Mouse (Mus musculus): ENCODE results near the gene Pusl1.
A peak's percentile ranks its signal among the peaks of the same experiment; 100 is the strongest.

The Pusl1 gene

DNA sequence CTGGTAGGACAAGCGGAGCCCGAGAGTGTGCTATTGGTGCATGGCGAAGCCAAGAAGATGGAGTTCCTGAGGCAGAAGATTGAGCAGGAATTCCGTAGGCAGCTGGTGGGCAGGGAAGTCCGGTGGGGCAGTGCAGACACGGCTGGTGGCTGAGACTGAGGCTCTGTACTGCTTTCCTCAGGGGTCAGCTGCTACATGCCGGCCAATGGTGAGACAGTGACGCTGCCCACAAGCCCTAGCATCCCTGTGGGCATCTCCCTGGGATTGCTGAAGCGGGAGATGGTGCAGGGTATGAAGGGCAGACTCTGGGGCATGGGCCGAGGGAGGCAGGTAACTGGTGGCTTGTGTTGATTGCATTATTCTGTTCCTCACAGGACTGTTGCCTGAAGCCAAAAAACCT lies 3.9 kb downstream of the Pusl1 start:
- DNase-seq (ENCODE audit: extremely low spot score): no peak

GRCm38 (mm10) chr4:155886330-155886729 lies 5.3 kb downstream of the Pusl1 start:
- DNase-seq (ENCODE audit: extremely low spot score): no peak

DNA sequence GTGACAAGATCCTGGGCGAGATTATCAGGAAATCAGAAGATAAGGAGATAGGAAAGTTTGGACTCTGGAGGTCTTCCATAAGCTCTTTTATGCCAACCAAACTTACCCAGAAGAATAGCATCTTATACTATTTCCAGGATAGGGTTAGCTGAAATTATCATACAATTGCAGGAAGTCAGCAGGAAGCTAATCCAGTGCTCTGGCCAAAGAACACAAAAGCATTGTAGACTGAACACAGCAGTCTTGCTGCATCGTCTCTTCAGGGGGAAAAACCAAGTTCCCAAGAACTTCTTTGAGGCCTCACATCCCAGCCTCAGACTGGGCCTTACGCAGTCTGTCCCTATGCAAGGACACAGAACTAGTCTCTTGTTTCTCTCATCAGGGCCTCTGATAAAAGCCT lies 8.0 kb downstream of the Pusl1 start:
- DNase-seq (ENCODE audit: extremely low spot score): no peak

DNA sequence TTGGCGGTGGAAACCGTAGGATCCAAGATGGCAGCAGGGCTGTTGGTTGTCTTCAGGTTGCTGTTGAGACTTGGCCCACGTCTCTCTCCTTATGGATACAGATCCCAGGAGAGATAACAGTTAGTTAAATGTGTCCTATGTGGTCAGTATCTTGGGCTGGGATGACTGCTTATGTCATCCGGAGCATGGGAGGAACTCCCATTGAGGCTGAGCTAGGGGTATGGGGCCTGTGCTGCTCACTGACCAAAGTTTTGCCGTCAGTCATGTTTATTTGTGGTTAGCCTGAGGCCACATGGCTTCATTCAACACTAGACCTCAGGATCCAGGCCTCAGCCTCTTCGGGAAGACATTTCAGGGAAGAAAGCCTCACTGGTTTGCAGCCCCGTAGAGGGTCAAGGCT lies 20.2 kb downstream of the Pusl1 start:
- DNase-seq (ENCODE audit: extremely low spot score): no peak

DNA sequence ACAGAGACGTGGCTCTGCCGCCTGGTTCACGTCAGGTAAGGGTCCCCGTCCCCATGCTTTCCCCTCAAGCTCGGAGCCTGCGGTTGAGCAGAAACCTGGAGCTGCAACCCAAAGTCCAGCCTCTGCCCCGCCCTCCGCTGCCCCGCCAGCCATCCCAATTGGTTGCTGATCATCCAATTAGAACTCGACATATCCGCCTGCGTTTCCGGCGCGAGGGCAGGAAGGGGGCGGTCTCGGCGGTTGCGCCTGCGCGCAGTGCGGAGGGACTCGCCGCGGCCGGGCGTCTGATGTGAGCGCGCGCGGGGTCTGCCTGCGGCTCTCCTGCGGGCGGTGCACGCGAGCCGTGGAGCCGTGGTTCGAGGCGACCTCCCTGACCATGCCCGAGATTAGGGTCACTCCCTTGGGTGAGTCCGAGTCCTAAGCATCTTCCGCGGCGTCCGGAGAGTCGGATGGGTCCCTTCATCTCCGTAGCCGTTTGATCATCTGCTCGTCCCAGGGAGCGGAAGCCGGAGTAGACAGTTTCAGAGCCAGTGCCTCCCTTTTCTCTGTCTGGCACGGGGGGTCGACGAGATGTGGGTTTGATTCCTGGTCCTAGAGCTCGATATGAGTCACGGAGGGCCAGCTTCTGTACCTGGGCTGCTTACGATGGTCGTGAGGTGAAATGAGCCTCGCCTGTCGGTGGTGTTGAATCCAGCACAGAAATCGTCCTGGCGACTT lies 22.1 kb downstream of the Pusl1 start, which contains the start of the genes Cptp and Ints11:
Gene Cptp, minus strand, starts transcription at position 124 of the 717 bp plus-strand sequence.
Gene Ints11, plus strand, starts transcription at position 230 of the 717 bp plus-strand sequence.
- peak; percentile 96 for DNase-seq (ENCODE audit: extremely low spot score)

GRCm38 (mm10) chr4:155868614-155869298 lies 22.8 kb downstream of the Pusl1 start:
- no peak for DNase-seq (ENCODE audit: extremely low spot score)

DNA sequence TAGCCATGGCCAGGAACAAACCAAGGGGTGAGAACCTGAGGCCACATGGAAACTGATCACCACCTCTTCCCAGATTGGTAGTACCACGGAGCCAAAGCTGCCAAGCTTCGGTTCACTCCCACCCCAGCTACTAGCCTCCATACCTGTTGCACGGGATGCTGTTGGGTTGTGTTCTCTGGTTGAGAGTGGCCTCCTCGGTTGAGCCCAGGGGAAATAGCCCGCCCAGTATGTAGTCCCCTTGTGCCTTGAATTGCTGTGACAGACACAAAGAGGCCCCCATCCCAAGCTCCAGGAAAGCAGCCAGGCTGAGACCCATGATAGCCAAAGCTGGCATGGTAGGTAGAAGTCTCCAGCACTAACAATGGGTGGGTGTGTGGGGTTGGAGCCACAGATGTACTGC lies 28.6 kb downstream of the Pusl1 start, which contains the start of gene Tas1r3:
Gene Tas1r3, minus strand, starts transcription at position 362 of the 400 bp plus-strand sequence.
- DNase-seq (ENCODE audit: extremely low spot score): no peak

DNA sequence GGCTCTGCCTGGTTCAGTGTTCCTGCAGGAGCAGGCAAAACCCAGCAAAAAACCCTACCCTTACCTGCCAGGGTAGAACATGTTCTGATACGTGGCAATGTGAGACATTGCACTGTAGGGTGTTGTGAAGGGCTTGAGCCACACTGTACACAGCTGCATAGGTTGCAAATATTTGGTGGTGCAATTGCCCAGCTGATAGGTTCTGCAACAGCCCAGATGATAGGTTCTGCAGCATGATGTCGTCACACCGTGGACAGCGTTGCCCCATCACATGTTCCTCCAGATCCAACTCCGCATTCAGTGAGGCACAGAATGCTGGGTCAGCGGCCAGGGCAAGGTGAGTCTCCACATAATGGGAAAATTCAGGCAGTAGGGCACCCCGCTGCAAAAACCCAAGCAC lies 29.8 kb downstream of the Pusl1 start:
- DNase-seq (ENCODE audit: extremely low spot score): no peak

DNA sequence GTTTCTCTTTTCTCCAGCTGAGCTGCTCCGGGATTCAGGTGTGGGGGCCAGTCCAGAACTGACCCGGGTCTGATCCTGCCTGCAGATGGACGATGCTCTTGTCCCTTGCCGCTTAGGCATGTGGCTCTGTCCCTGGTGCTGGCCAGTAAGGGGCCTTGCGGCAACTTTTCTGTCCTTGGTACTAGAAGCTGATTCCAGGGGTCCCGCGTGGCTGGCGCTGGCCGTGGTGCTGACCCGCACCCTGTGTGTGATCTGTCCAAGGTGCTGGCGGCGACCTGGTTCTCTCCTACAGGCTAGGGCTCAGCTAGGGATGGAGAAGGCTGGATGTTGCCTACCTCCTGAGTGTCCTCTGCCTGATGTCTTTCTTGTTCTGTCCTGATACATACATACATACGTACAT lies 32.3 kb downstream of the Pusl1 start:
- peak; percentile 87 for DNase-seq (ENCODE audit: extremely low spot score)

DNA sequence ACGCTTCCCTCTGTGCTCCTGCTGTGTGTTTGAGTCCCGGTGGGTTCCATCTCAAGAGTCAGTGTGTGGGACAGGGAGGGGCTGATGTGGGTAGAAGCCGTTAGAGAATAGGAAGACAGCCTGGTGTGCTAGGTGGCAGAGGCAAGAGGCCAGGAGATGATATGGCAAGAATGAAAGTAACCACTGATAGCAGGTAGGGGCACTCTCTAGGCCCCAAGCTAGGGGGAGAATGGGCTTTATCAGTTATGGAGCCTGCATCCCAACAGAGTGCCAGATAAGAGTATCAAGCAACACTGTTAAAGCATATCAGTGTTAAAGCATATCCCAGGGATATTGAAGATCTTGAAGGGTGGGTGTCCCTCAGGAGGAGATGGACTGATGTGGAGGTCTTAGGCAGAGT lies 34.7 kb downstream of the Pusl1 start:
- no peak for DNase-seq (ENCODE audit: extremely low spot score)

DNA sequence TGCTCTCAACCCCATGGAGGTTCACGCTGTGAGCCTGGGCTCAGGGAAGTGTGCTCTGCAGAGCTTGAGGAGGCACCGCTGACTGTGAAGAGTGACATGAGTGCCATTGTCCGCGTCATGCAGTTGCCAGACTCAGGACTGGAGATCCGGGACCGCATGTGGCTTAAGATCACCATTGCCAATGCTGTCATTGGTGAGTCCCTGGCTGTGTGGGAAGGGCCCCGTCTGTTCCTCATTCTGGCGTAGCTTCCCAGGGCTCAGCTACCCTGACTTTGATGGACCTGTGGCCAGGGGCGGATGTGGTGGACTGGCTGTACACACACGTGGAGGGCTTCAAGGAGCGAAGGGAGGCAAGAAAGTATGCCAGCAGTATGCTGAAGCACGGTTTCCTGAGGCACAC lies 35.5 kb downstream of the Pusl1 start:
- DNase-seq (ENCODE audit: extremely low spot score): no peak

GRCm38 (mm10) chr4:155854991-155855390 lies 36.6 kb downstream of the Pusl1 start:
- DNase-seq (ENCODE audit: extremely low spot score): no peak

GRCm38 (mm10) chr4:155853421-155853820 lies 38.2 kb downstream of the Pusl1 start:
- DNase-seq (ENCODE audit: extremely low spot score): no peak

GRCm38 (mm10) chr4:155851951-155852411 lies 39.6 kb downstream of the Pusl1 start:
- DNase-seq (ENCODE audit: extremely low spot score): no peak

DNA sequence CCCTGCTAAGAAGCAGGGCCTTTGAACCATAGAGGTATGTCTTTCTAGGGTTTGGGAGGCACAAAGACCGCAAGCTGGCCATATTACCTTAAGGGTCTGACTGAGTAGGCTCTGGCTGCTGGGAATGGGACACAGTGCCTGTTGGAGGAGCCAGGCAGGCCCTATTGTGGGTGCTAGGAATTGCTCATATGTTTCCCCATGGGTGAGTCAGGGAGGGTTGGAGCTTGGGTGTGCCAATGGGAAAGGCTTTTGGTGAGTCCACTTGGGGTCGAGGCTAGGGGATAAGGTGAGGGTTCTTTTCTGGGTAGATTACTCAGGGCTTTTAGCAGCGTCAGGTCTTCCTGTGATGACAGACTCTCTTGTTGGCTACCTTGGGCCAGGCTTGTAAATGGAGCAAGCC lies 40.2 kb downstream of the Pusl1 start:
- no peak for DNase-seq (ENCODE audit: extremely low spot score)

- DNase-seq (ENCODE audit: extremely low spot score): no peak
Observed at GRCm38 (mm10) chr4:155849792-155850451, 41.7 kb downstream of the Pusl1 start.

- DNase-seq (ENCODE audit: extremely low spot score): no peak
Observed at GRCm38 (mm10) chr4:155849391-155849790, 42.2 kb downstream of the Pusl1 start.

- DNase-seq (ENCODE audit: extremely low spot score): no peak
Observed at GRCm38 (mm10) chr4:155848434-155849095, 43.0 kb downstream of the Pusl1 start.

GRCm38 (mm10) chr4:155847591-155848352 lies 43.8 kb downstream of the Pusl1 start:
- peak; percentile 45 for DNase-seq (ENCODE audit: extremely low spot score)

DNA sequence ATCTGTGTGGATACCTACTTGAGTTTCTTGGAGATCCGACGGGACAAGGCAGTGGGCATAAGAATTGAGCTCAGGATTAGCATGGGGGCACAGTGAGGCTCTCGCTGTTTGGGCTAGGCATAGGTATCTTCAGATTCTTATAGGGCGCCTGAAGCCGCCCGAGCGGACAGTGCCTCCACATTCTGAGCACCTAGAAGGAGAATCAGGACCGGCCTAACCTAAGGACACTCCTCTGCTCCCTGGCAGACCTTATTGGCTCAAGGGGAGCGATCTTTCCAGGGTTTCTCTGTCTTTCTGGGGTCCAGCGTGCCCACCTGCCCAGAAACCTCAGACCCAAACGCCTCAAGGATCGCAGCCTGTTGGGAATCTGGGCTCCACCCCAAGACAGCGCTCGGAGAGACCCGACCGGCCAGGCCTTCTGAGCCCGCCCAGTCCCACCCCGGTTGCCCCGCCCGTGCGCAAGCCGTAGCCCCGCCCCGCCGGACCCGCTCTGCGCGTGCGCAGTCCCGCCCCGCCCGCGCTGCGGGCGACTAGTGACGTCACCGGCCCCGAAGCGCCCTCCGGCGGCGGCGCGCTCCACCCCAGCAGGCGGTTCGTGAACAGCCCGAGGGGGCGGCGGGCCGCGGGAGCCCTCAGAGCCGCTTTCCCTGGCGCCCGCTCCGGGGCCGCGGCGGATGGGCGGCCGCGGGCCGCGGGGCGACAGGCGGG lies 44.6 kb downstream of the Pusl1 start, which contains the start of gene Dvl1:
Gene Dvl1, plus strand, starts transcription at position 532 of the 708 bp plus-strand sequence.
- DNase-seq (ENCODE audit: extremely low spot score): peak; percentile 96
